Mouse (Mus musculus) hindlimb bud, embryonic 11.5 days (tissue): ENCODE results near the gene Acvr1b.

Source experiments
- DNase-seq: peaks from one replicate; pipeline ENCODE4 v3.0.0-alpha.2; 2012; ENCODE audit warnings: low read depth, low spot score; ENCODE audit errors: extremely low spot score

The Acvr1b gene

DNA sequence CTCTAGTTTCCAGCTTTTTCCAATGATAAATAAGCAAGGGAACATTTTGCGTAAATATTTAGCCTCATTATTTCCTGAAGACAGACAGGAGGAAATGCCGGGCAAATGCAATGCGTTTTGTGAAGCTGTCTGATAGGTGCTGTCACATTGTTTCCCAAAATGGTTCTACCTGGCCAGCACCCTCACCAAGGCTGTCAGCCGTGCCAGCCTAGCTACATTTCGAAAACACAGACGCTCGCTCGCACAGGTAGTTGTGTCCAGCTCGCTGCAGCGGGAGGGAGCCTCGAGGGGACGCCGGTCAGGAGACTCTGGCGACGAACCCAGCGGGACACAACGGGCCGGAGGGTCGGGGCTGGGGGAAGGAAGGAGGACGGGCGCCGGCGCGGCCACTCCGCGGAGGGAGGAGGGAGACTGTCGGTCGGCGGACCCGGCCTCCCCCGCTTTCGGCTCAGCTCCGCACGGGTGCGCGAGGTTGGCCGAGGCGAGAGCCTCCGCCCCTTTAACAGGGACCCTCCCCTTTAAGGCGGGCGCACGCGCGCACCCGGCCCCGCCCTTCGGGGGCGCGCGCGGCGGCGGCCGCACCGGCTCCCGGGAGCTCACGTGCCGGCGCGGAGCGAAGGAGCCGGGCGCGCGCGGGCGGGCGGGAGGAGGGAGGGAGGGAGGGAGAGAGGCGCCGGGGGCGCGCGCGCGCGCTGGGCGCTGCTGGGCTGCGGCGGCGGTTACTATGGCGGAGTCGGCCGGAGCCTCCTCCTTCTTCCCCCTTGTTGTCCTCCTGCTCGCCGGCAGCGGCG, at the start of gene Acvr1b:
Gene Acvr1b (plus strand): TSS at position 647 of the 791 bp plus-strand sequence.
- peak; percentile 44 for DNase-seq

DNA sequence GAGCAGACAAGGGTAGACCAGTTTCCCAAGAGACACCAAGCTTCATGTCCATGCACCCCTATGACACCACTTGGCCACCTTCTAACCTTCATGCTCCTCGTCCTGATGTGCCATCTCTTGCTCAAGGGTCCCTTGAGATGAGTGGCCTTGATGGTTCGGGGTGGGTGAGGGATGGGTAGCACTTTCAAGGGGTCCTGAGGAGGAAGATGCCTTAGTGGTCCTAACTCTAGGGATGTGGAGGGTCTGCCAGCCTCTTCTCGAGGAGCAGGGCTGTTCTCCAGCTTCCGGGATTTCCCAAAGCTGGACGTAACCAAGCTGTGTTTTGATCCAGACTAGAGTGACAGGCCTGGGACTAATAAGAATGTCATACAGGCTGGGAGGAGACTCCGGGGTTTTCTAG, 48.3 kb upstream of the Acvr1b start:
- no peak for DNase-seq

DNA sequence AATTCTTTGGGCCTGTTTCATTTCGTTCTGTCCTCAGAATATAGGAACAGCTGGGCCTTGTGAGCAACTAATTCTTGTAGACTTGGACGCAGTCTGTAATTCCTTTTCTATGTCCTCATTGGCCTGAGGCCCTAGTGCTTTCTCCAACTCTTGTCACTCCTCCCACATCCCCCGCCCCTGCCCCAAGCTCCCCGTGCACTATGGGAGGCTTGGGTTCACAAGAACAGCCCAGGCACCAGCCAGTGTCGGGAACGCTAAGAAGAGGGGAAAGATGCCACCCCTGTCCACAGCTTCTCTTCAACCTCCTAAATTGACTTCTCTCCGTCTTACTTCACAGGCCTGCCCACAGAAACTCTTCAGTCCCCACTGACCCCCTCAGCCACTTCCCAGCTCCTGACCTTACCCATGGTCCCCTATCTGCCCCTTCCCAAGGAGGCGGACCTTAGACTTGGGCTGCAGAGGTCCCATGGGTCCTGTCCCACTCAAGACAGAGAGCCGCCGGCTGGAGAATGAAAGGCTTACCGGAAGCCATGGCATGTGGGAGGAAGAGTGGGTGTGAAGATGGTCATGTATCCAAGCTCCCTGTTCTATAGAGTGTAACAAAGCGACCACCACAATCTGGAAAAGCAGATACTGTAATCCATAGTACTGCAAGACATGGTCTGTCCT, 46.9 kb upstream of the Acvr1b start:
- no peak for DNase-seq

DNA sequence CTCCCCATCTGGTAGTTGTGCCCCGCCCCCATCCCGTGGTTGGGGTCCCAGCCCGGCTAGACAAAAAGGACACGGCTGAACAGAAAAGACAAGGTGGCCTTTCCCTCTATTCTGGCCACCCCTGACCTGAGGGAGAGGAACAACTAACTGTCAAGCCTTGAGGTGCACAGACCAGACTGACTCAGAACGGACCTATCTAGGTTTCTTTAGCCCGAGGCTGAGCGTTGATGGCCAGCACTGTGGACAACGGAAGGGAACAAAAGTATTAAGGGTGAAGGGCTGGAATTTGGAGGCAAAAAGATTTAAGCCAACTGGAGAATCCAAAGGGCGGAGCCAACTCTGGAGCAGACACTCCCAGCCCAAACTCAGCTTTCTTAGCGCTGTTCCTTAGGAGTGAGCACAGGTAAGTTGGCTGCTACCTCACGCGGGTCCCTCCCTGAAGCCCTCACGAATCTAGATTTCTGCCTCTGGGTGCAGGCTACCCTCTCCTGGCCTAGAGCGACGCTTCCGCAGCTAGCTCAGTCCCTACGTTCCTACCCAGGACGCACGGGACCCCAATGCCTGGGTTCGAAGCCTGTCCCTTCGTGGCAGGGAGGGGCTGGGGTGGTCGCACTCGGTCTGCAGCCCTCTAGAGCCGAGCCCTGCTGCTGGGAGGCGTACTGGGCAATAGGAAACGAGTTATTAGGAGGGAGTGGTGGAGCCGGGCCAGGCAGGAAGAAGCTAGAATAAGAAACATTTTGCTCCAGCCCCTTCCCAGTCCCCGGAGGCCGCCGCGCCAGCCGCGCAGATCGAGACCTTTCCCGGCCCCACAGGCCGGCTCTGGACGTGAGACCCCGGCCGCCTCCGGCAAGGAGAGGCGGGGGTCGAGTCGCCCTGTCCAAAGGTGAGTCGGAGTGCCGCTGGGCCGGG, 45.4 kb upstream of the Acvr1b start, which contains the start of gene Acvrl1:
Gene Acvrl1 (plus strand): TSS at position 342 of the 909 bp plus-strand sequence.
- DNase-seq = no peak

DNA sequence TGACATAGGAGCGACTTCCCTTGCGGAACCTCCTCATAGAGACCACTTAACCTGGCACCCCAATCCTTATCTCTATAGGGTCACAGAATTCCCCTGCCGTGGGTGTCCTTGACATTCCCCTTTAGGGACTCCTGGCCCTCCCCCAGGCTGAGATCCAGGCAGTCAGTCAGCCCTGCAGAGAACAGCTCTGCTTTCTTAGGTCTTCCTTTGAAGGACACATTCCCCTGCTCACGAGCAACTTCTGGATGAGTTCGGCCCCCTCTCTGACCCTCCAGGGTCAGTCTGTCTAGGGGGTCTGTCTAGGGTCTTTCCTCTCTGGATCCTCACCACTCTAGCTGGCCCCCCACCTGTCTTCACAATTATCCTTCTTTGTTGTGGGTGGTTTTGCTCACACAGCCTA, 44.5 kb upstream of the Acvr1b start:
- DNase-seq = no peak

DNA sequence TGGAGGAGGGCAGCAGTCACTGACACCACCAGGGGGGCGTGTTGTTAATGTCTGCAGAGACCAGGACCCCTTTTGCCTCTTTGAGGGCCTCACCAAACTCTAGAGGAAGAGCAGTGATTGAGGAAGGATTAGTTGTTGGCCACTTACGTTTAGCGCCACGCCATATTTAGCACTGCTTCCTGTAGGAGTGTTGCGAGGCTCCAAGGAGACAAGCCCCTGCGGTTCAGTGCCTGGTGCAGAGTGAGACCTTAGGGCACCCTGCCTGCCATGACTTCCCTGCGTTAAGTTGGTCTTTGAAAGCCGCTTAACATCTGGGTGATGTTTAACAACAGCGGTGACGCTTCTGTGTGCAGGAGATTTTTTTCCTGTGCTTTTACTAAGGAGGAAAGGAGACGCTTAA, 42.4 kb upstream of the Acvr1b start:
- no peak for DNase-seq

DNA sequence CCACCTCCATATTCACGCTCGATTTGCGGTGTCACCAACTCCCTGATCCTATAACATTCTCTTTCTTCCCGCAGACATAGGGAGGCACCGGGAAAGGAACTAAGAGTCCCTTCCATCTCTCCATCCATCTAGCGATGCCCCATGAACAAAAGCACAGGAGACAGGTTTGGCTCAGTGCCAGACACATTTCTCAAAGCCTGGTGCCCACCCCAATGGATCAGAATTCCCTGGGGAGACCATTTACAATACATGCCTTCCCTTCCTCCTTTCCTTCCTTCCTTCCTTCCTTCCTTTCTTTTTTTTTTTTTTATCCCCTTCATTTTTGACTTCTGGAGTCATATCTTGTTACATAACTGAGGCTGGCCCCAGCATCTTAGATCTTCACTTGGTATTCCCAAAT, 41.8 kb upstream of the Acvr1b start:
- DNase-seq = no peak

DNA sequence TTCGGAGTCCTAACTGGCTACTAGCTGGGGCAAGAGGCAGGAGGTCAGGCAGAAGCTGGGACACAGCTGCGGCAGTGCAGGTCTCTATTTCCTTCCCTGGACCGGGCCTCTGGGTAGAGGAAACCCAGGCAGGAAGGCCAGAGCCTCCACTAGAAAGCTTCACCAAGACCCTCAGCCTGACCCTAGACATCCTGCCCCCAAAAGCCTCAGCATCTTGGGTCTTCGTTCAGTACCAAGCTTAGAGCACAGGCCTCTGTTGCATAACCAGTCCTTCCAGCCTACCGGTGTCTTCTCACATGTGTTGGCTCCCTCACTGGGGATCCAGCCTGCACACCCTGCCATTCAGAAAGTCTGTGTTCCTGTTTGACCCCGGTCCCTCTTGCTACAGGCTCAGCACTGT, 41.1 kb upstream of the Acvr1b start:
- DNase-seq = no peak

DNA sequence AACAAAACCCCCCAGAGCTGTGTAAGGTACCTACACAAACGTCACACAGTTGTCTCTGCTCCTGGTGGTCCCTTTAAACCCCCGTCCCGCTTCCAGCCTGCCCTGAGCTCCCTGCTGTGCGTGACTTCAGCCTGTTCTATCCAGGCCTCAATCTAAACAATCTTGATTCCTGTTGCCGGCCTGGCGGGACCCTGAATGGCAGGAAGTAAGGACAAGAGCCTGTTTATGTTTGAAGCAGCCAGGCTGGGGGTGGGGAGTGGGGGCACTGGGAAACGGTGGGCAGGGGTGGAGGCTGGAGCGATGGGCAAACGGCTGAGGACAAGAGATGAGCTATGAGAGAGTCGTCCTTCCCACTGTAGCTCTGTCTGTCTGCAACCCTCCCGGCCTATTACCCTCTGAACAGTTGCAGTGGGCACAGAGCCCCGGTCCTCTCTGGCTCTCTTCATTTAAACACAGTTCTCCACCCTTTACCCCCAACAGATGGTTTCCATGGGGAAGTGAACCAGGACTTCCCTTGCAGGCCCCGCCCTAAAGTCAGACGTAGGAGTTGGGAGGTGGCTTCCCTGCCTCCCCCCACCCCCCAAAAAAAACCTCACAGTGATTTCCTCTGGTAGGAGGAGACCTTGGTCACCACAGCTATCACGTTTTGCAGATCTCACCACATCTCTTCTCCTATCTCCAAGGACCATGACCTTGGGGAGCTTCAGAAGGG, 39.7 kb upstream of the Acvr1b start:
- no peak for DNase-seq

DNA sequence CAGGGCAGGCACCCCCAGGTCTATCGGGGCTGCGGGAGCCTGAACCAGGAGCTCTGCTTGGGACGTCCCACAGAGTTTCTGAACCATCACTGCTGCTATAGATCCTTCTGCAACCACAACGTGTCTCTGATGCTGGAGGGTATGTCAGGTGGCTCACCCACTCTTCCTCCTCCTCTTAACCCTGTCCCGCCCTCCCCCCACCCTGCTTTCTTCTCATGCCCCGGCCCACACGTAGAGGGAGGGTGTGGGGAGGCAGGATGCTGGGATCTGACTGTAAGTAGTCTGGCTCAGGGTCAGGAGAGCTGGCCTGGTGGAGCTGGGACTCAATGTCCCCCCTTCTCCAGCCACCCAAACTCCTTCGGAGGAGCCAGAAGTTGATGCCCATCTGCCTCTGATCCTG, 38.5 kb upstream of the Acvr1b start:
- DNase-seq = no peak

DNA sequence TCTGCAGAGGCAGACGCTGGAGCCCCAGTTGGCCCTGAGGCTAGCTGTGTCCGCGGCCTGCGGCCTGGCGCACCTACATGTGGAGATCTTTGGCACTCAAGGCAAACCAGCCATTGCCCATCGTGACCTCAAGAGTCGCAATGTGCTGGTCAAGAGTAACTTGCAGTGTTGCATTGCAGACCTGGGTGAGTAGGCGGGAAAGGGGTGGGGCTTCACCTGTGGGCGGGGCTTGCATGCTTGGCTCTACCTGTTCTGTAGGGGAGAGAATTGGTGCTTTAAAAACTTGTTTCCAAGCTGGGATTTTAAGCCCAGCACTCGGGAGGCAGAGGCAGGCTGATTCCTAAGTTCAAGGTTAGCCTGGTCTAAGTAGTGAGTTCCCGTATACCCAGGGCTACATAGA, 36.4 kb upstream of the Acvr1b start:
- no peak for DNase-seq

DNA sequence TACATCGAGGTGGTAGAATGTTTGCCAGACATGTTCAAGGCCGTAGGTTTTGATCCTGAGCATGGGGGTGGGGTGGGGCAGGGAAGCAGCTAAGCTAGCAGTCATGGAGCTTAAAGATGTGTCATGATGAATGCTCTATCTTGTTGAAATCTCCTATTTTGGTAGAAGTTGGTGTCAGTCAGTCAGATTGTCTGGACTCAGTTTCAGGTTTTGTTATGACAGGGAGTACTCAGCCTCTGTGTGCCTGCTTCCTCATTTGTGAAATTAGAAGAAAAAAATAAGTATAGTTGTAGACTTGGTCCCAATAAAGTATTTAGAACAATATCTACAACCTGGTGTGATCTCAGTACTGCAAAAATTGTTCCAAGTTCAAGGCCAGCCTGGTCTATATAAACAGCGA, 35.2 kb upstream of the Acvr1b start:
- DNase-seq = no peak

DNA sequence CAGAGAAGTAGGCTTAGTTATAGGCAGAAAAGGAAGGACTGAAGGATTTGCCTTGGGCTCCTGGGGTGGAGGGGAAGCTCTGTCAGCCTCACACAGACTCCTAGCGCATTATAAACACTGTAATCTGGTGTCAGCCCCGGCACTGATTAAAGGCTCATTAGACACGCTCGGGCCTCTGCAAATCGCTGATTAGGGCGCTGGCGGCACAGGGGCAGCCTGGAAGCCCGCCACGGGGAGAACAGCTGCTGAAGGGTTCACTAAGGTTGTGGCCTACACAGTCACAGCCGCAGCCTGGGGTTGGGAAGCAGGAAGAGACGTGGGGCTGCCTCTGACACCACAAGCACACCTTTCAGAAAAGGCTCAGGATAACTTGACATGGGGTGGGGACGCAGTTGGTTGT, 34.0 kb upstream of the Acvr1b start:
- no peak for DNase-seq

DNA sequence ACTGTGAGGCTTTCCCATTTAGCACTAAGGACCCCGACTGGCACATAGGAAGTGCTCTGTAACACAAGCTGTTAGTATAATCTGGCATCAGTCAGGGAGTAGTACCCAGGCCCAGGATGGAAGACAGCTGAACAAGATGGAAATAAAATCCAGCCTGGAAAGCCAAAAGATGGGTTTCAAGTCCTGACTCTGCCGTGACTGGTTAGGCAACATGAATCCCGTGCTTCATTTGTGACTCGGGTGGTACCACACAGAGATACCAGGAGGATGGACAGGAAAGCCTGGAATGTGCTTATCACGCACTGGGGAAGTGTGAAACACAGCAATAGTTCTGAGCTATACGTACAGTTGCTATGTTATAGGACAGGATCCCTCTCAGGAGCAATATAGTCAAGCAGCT, 33.3 kb upstream of the Acvr1b start:
- DNase-seq = no peak

DNA sequence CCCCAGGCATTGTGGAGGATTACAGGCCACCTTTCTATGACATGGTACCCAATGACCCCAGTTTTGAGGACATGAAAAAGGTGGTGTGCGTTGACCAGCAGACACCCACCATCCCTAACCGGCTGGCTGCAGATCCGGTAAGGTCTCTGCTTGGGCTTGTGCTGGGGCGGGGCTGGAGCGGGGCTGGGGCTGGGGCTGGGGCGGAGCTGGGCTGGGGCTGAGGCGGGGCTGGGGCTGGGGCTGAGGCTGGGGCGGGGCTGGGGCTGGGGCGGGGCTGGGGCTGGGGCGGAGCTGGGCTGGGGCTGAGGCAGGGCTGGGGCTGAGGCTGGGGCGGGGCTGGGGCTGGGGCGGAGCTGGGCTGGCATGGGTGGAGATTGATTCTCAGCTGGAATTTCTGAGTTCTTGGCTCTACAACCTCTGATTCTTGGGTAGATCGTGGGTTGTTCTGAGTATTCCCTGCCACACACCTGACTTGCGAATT, 32.8 kb upstream of the Acvr1b start:
- DNase-seq = no peak

DNA sequence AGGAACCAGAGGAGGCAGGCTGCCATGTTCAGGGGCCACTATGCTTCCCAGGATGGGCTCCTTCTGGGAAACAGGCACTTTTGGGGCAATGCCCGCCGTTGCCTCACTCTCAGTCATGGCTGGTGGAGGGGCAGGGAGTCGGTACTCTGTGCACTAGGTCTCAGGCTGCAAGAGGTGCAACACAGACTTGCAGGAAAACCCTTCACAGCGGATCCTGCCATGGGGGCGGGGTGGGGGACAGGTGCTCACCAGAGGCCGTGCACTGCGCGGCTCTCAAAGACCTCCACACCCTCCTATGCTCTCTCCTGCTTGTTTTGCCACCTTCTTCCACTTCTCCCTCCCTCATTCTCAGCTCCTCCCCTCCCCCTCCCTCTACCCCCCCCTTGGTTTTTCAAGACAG, 31.2 kb upstream of the Acvr1b start:
- no peak for DNase-seq

DNA sequence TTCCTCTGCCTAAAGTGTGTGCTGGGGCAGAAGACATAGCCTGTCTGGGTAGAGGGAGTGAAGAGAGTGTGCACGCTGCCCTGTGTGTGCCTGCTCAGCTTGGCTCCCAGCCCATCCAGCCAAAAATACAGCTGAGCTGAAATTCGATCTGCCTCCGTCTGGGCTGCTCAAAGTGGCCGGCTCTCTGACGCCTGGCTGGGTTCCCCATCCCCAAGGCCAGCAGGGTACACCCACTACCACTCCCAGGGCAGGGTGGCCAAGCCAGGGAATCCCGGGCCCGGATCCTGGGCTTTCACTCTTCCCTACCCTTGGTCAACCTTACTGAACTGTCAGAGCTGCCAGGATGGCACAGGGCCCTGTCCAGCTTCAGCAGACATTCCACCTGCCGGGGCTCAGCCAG, 30.4 kb upstream of the Acvr1b start:
- DNase-seq = no peak

DNA sequence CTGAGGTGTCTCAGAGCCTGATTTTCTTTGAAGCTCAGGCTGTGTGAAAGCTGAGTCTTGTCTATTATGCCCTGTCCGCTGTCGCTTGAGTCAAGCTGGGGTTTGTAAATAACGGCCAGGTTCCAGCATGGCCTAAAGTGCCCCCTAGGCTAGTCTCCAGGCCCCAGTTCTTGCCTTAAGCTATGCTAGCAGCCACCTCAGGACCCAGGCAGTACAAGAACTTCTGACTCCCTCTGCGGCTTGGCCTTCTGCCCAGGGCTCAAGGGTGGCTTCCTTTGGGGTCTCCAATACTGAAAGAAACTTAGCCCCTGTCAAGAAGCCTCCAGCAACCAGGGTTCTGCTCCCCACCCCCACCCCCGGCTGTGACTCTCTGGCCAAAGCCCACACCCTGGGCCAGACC, 29.7 kb upstream of the Acvr1b start:
- DNase-seq = no peak

DNA sequence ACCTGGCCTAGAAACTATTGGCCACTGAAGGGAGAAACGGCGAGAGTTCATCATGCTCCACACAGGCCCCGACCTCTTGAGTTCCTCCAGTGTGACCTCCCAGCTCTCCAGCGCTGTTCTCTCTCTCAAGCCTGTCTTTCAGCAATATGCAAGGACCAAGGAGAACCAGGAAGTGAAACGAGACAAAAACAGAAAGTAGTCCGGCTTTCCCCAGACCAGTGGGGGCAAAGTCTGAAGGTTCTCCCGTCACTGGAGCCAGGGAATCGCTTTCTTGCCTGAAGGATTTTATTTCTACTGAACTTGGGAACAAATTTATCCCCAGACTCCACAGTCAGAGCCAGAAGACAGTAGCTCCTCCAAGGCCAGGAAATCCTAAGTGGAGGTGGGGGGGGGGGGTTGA, 29.1 kb upstream of the Acvr1b start:
- DNase-seq = no peak

DNA sequence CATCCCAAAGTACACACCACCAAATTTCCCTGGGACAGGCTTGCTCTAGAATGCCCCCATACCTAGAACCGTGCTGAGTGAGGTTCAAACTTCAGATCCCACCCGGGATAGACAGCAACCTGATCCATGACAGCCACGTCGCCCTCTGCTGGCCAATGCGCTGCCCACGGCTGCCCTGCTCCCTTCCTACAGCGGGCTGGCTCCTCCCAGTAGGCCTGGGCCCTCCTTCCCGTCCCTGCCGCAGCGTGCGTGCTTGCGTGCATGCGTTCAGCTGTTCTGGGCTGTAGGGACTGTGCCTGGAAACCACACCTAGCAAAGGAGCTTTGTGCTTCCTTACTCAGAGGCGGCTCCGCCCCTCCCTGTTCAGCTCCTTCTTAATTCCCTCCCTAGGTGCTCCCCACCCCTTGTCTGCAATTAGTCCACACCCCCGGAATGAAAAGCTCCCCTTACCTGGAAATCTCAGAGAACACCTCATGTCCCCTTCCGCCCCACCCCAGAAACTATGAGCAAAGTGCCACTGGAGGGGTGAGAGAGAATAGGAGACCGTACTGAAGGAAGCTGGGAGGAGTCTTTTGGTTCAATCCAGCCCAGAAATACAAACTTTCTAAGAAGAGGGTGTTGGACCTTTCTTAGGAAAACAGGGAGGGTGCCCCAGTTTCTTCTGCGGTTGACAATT, 28.3 kb upstream of the Acvr1b start:
- peak; percentile 73 for DNase-seq
